Mouse (Mus musculus): Measurements from ENCODE around the gene Tmem190.

DNA sequence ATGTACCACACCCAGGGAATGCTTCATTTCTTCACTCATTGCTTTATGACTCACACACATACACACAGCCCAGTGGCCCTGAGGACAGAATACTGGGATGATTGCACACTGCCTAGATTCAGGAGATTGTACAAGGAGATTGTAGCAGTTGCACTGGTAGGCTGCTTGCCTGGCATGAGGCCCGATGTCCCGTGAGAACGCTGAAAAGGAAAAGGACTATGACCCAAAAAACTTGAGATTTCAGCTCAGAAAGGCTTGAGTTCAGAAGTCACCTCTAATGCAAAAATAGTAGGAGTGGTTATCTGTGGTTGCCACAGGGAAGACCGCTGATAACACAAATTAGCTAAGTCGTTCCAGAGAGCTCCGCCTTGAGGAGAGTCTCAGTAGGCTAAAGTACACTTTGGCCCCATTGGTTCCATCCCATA is 49.8 kb upstream of the Tmem190 start:
- no peak for TF ChIP-seq CTCF (IDR thresholded peaks at IDR 0.05; ENCODE audit: control insufficient read depth, insufficient read depth, insufficient replicate concordance, low read depth, low read length)
- no peak for TF ChIP-seq POLR2A (IDR thresholded peaks at IDR 0.05; ENCODE audit: control insufficient read depth, low read depth, low read length)

Data from testis, adult 2 months (tissue).